Comparison of ENCODE assay signal across 8 mouse cellular contexts in genomic region chr13:73160289-73160688, GRCm38 (mm10).
A peak's percentile ranks its signal among the peaks of the same experiment; 100 is the strongest.
DNase-seq lines count a peak whose midpoint lies in the region; ATAC-seq and TF ChIP-seq lines count a peak whose summit lies in the region.

No protein-coding gene starts in this region.

- H3K4me3 ChIP-seq in lung, embryonic 14.5 days (ENCODE audit: low read depth, low read length), result no peak overlapping the region; the same call in 1 of the 2 replicates

- peak; percentile 93 for TF ChIP-seq CTCF in lung, embryonic 14.5 days (IDR thresholded peaks at IDR 0.05; ENCODE audit: low read depth)

- no peaks in the 10 kb centered on the region for H3K4me1 ChIP-seq in lung, embryonic 14.5 days (ENCODE audit: insufficient read depth)

- no peaks in the 10 kb centered on the region for H3K9me3 ChIP-seq in lung, embryonic 14.5 days (ENCODE audit: low read depth, low read length)

- H3K27me3 ChIP-seq in lung, embryonic 14.5 days (ENCODE audit: insufficient read depth, low read length), result no peaks in the 10 kb centered on the region

- H3K36me3 ChIP-seq in lung, embryonic 14.5 days (ENCODE audit: insufficient read depth), result no peaks in the 10 kb centered on the region

- no peak overlapping the region for H3K27ac ChIP-seq in lung, embryonic 14.5 days (ENCODE audit: low read depth)

- peak overlapping the region; percentile 46 for H3K4me2 ChIP-seq in lung, embryonic 14.5 days

- WGBS in lung, embryonic 14.5 days, result under 1% methylated on average over 22 of the region's 22 CpGs

- peak; percentile 84 to 88 for ATAC-seq in hematopoietic stem cell, adult 5-6 weeks (replicated peaks in 1 of 2; ENCODE audit: insufficient read depth in 1 of 2, low FRiP score in 2 of 2, low TSS enrichment in 1 of 2, low read depth in 1 of 2, poor library complexity in 2 of 2, severe bottlenecking in 2 of 2)
- ATAC-seq in lung, embryonic 14.5 days (ENCODE audit: insufficient read depth), result peak; percentile 100

- peak overlapping the region; percentile 36; the same call in 1 of the 2 replicates for H3K9ac ChIP-seq in lung, embryonic 14.5 days

- DNase-seq in MN1 (ENCODE audit: low spot score), result peak; percentile 80
- DNase-seq in cerebellum, adult 9-10 months, result peak; percentile 52
- peak; percentile 8 to 77 for DNase-seq in frontal cortex, adult 2 months (ENCODE audit: extremely low spot score in 1 of 2, low spot score in 1 of 2)
- DNase-seq in layer of hippocampus, adult 8-10 months (ENCODE audit: low spot score in 2 of 2), result peak; percentile 29 to 67
- DNase-seq in lung, embryonic 14.5 days, result peak; percentile 88
- peak; percentile 76 for DNase-seq in ovary, postnatal 36 days (ENCODE audit: low spot score)
- peak; percentile 65 to 83 for DNase-seq in urinary bladder, adult 18-20 months (ENCODE audit: low spot score in 2 of 2)
